Mouse (Mus musculus): ENCODE results near the gene 1700030J22Rik. TPM values are rescaled to one million over a fixed set of nuclear protein-coding genes. Genes with fewer than 3 reads are reported as not detected.

1700030J22Rik gene
- polyA plus RNA-seq, 1 experiment from 2014 or later, result 0.66 TPM

DNA sequence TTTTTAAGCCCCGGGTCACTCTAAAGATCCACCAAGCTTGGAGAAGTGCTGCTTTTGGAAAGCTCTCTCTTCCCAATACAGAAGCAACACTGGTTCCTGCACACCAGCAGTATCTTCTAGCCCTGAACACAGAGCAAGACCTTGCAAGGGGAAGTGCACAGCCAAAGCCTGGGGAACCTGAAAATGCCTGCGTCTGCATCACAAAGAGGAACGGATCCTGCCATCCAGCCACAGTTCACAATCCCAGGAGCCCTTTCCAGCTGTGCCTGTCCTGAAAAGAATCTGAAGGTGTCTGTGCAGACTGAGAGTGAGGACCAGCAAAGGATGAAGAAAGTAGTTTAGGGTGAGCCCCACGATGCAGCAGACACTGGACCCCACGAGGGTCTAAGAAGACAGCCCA lies 3.7 kb downstream of the 1700030J22Rik start:
- Histone ChIP-seq H3K9ac (ENCODE audit: low read depth, low read length) (no peak overlapping the region), H3K4me1 (ENCODE audit: control insufficient read depth, insufficient read depth, low read length) (peaks cover 2% of the 10 kb centered on the region; the same call in 1 of the 2 replicates), H3K36me3 (ENCODE audit: control insufficient read depth, insufficient read depth, low read length) (no peaks in the 10 kb centered on the region), H3K27ac (ENCODE audit: low read depth, low read length) (no peak overlapping the region), H3K9me3 (replicated peaks; ENCODE audit: control insufficient read depth, low read length) (no peaks in the 10 kb centered on the region), H3K4me2 (no peak overlapping the region), H3K27me3 (ENCODE audit: control insufficient read depth, insufficient read depth, low read length) (no peaks in the 10 kb centered on the region), H3K4me3 (ENCODE audit: low read depth, low read length) (no peak overlapping the region)
- 41% methylated on average over 5 of the region's 5 CpGs for WGBS (ENCODE audit: insufficient replicate concordance)
- ATAC-seq (replicated peaks; ENCODE audit: insufficient number of reproducible peaks, low FRiP score, low TSS enrichment), result no peak

DNA sequence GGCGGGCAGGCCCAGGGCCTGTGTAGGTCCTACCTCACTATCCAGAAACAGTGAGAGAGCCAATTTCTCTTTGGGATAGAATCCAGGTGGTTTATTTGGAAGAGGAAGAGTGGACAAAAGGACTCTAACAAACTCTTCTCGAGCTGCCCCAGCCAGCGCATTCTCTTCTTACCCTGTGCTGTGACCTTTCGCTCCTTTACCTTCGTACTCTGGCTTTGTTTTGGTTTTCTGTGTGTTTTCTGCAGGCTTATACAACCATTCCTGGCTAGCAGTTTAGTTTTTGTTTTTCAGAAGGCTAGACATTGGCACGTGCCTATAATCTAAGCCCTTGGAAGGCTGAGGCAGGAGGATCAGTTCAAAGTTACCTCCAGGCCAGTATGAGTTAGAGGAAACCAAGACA lies 9.2 kb downstream of the 1700030J22Rik start:
- no peak overlapping the region for H3K27ac ChIP-seq (ENCODE audit: low read depth, low read length)
- H3K4me1 ChIP-seq (ENCODE audit: control insufficient read depth, insufficient read depth, low read length), result no peaks in the 10 kb centered on the region
- H3K4me2 ChIP-seq, result no peak overlapping the region
- no peaks in the 10 kb centered on the region for H3K9me3 ChIP-seq (replicated peaks; ENCODE audit: control insufficient read depth, low read length)
- H3K4me3 ChIP-seq (ENCODE audit: low read depth, low read length), result no peak overlapping the region
- no peak for ATAC-seq (replicated peaks; ENCODE audit: insufficient number of reproducible peaks, low FRiP score, low TSS enrichment)
- H3K9ac ChIP-seq (ENCODE audit: low read depth, low read length), result no peak overlapping the region
- H3K36me3 ChIP-seq (ENCODE audit: control insufficient read depth, insufficient read depth, low read length), result no peaks in the 10 kb centered on the region
- H3K27me3 ChIP-seq (ENCODE audit: control insufficient read depth, insufficient read depth, low read length), result no peaks in the 10 kb centered on the region
- WGBS (ENCODE audit: insufficient replicate concordance), result 85% methylated on average over 6 of the region's 6 CpGs

GRCm38 (mm10) chr8:116954415-116954814 lies 24.3 kb downstream of the 1700030J22Rik start:
- 93% methylated on average over 9 of the region's 9 CpGs for WGBS (ENCODE audit: insufficient replicate concordance)
- H3K27ac ChIP-seq (ENCODE audit: low read depth, low read length), result no peak overlapping the region
- no peaks in the 10 kb centered on the region for H3K9me3 ChIP-seq (replicated peaks; ENCODE audit: control insufficient read depth, low read length)
- H3K9ac ChIP-seq (ENCODE audit: low read depth, low read length), result no peak overlapping the region
- peaks cover 20% of the 10 kb centered on the region for H3K36me3 ChIP-seq (ENCODE audit: control insufficient read depth, insufficient read depth, low read length)
- no peak overlapping the region for H3K4me2 ChIP-seq
- no peak for ATAC-seq (replicated peaks; ENCODE audit: insufficient number of reproducible peaks, low FRiP score, low TSS enrichment)
- no peaks in the 10 kb centered on the region for H3K27me3 ChIP-seq (ENCODE audit: control insufficient read depth, insufficient read depth, low read length)
- H3K4me3 ChIP-seq (ENCODE audit: low read depth, low read length), result no peak overlapping the region
- 0 out of 2 replicates have a peak, but pooled peaks cover 5% of the 10 kb centered on the region for H3K4me1 ChIP-seq (ENCODE audit: control insufficient read depth, insufficient read depth, low read length)

DNA sequence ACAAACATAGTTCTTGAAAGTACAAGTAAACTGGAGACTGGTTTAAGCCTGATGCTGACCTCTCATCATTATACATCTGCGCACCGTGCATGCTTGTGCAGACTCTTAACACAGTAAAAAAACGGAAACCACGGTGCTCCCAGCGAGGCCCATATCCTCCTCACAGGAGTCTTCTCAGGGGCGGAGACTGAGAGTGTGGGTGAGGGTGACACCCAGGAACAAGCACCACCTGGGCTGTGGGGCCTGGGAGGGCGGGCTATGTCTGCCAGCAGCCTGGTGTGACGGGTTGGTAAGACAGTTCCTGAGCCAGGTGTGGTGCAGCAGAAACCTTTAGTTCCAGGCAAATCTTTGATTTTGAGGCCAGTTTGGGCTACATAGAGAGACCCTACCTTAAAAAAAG lies 26.3 kb downstream of the 1700030J22Rik start:
- H3K27ac ChIP-seq (ENCODE audit: low read depth, low read length), result no peak overlapping the region
- H3K9ac ChIP-seq (ENCODE audit: low read depth, low read length), result no peak overlapping the region
- H3K9me3 ChIP-seq (replicated peaks; ENCODE audit: control insufficient read depth, low read length), result no peaks in the 10 kb centered on the region
- H3K27me3 ChIP-seq (ENCODE audit: control insufficient read depth, insufficient read depth, low read length), result no peaks in the 10 kb centered on the region
- ATAC-seq (replicated peaks; ENCODE audit: insufficient number of reproducible peaks, low FRiP score, low TSS enrichment), result no peak
- H3K4me1 ChIP-seq (ENCODE audit: control insufficient read depth, insufficient read depth, low read length), result peaks cover 13% of the 10 kb centered on the region
- WGBS (ENCODE audit: insufficient replicate concordance), result 88% methylated on average over 8 of the region's 8 CpGs
- H3K4me3 ChIP-seq (ENCODE audit: low read depth, low read length), result no peak overlapping the region
- peaks cover 15% of the 10 kb centered on the region for H3K36me3 ChIP-seq (ENCODE audit: control insufficient read depth, insufficient read depth, low read length)
- H3K4me2 ChIP-seq, result no peak overlapping the region

GRCm38 (mm10) chr8:116951778-116952177 lies 27.0 kb downstream of the 1700030J22Rik start:
- H3K27me3 ChIP-seq (ENCODE audit: control insufficient read depth, insufficient read depth, low read length), result no peaks in the 10 kb centered on the region
- ATAC-seq (replicated peaks; ENCODE audit: insufficient number of reproducible peaks, low FRiP score, low TSS enrichment), result no peak
- H3K4me3 ChIP-seq (ENCODE audit: low read depth, low read length), result no peak overlapping the region
- no peak overlapping the region for H3K27ac ChIP-seq (ENCODE audit: low read depth, low read length)
- peaks cover 17% of the 10 kb centered on the region for H3K4me1 ChIP-seq (ENCODE audit: control insufficient read depth, insufficient read depth, low read length)
- H3K36me3 ChIP-seq (ENCODE audit: control insufficient read depth, insufficient read depth, low read length), result peaks cover 14% of the 10 kb centered on the region
- H3K4me2 ChIP-seq, result no peak overlapping the region
- H3K9ac ChIP-seq (ENCODE audit: low read depth, low read length), result no peak overlapping the region
- 93% methylated on average over 2 of the region's 2 CpGs for WGBS (ENCODE audit: insufficient replicate concordance)
- no peaks in the 10 kb centered on the region for H3K9me3 ChIP-seq (replicated peaks; ENCODE audit: control insufficient read depth, low read length)

GRCm38 (mm10) chr8:116951369-116951768 lies 27.4 kb downstream of the 1700030J22Rik start:
- Histone ChIP-seq H3K27ac (ENCODE audit: low read depth, low read length) (no peak overlapping the region), H3K27me3 (ENCODE audit: control insufficient read depth, insufficient read depth, low read length) (no peaks in the 10 kb centered on the region), H3K9ac (ENCODE audit: low read depth, low read length) (no peak overlapping the region), H3K4me2 (no peak overlapping the region), H3K4me1 (ENCODE audit: control insufficient read depth, insufficient read depth, low read length) (peaks cover 21% of the 10 kb centered on the region), H3K36me3 (ENCODE audit: control insufficient read depth, insufficient read depth, low read length) (peaks cover 14% of the 10 kb centered on the region), H3K4me3 (ENCODE audit: low read depth, low read length) (no peak overlapping the region), H3K9me3 (replicated peaks; ENCODE audit: control insufficient read depth, low read length) (no peaks in the 10 kb centered on the region)
- ATAC-seq (replicated peaks; ENCODE audit: insufficient number of reproducible peaks, low FRiP score, low TSS enrichment), result no peak
- 63% methylated on average over 5 of the region's 5 CpGs for WGBS (ENCODE audit: insufficient replicate concordance)

DNA sequence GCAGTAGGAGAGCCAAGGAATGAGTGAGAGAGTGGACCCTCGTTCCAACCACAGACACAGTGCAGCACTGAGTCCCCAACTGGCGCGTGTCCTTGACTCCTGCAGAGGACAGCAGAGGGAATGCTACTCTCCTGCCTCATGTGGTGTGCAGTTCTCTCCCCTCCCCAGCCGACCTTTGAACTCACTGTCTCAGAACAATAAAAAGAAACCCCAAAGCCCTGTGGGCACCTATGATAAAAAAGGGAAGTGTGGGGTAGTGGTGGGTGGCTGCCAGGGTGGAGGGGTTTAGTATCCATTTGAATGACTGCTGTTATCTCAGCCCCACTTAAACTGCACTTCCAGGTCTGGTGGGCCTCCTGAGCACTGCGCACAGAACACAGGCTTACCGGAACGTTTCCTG lies 31.2 kb downstream of the 1700030J22Rik start:
- Histone ChIP-seq H3K9ac (ENCODE audit: low read depth, low read length) (no peak overlapping the region), H3K4me1 (ENCODE audit: control insufficient read depth, insufficient read depth, low read length) (peaks cover 47% of the 10 kb centered on the region), H3K36me3 (ENCODE audit: control insufficient read depth, insufficient read depth, low read length) (no peaks in the 10 kb centered on the region), H3K9me3 (replicated peaks; ENCODE audit: control insufficient read depth, low read length) (no peaks in the 10 kb centered on the region), H3K27me3 (ENCODE audit: control insufficient read depth, insufficient read depth, low read length) (no peaks in the 10 kb centered on the region), H3K4me2 (no peak overlapping the region; the same call in 1 of the 2 replicates), H3K4me3 (ENCODE audit: low read depth, low read length) (no peak overlapping the region), H3K27ac (ENCODE audit: low read depth, low read length) (peak overlapping the region; percentile 46)
- ATAC-seq (replicated peaks; ENCODE audit: insufficient number of reproducible peaks, low FRiP score, low TSS enrichment), result no peak
- 45% methylated on average over 7 of the region's 7 CpGs for WGBS (ENCODE audit: insufficient replicate concordance)

- Histone ChIP-seq H3K36me3 (ENCODE audit: control insufficient read depth, insufficient read depth, low read length) (no peaks in the 10 kb centered on the region), H3K27me3 (ENCODE audit: control insufficient read depth, insufficient read depth, low read length) (no peaks in the 10 kb centered on the region), H3K4me2 (peak overlapping the region; percentile 57), H3K9me3 (replicated peaks; ENCODE audit: control insufficient read depth, low read length) (no peaks in the 10 kb centered on the region), H3K9ac (ENCODE audit: low read depth, low read length) (peak overlapping the region; percentile 16), H3K4me3 (ENCODE audit: low read depth, low read length) (peak overlapping the region; percentile 4; the same call in 1 of the 2 replicates), H3K4me1 (ENCODE audit: control insufficient read depth, insufficient read depth, low read length) (peaks cover 47% of the 10 kb centered on the region), H3K27ac (ENCODE audit: low read depth, low read length) (peak overlapping the region; percentile 73)
- ATAC-seq (replicated peaks; ENCODE audit: insufficient number of reproducible peaks, low FRiP score, low TSS enrichment), result no peak
- WGBS (ENCODE audit: insufficient replicate concordance), result 65% methylated on average over 6 of the region's 6 CpGs
These were observed 31.9 kb downstream of the 1700030J22Rik start for GRCm38 (mm10) chr8:116946851-116947250.

GRCm38 (mm10) chr8:116946268-116946838 lies 32.4 kb downstream of the 1700030J22Rik start:
- peaks cover 46% of the 10 kb centered on the region for H3K4me1 ChIP-seq (ENCODE audit: control insufficient read depth, insufficient read depth, low read length)
- H3K36me3 ChIP-seq (ENCODE audit: control insufficient read depth, insufficient read depth, low read length), result no peaks in the 10 kb centered on the region
- ATAC-seq (replicated peaks; ENCODE audit: insufficient number of reproducible peaks, low FRiP score, low TSS enrichment), result 0 out of 2 replicates have a peak, but pooled peaks have one; percentile 20
- peak overlapping the region; percentile 73 for H3K27ac ChIP-seq (ENCODE audit: low read depth, low read length)
- no peaks in the 10 kb centered on the region for H3K9me3 ChIP-seq (replicated peaks; ENCODE audit: control insufficient read depth, low read length)
- 29% methylated on average over 21 of the region's 21 CpGs for WGBS (ENCODE audit: insufficient replicate concordance)
- peak overlapping the region; percentile 57 for H3K4me2 ChIP-seq
- no peaks in the 10 kb centered on the region for H3K27me3 ChIP-seq (ENCODE audit: control insufficient read depth, insufficient read depth, low read length)
- peak overlapping the region; percentile 4; the same call in 1 of the 2 replicates for H3K4me3 ChIP-seq (ENCODE audit: low read depth, low read length)
- H3K9ac ChIP-seq (ENCODE audit: low read depth, low read length), result peak overlapping the region; percentile 16

All from heart, embryonic 11.5 days (tissue).